Mouse (Mus musculus) T-helper 1 cell (primary cell): ENCODE results near the gene Nbeal2.
"Not testable (repeated sequence)": the region's sequence is repeated elsewhere in the genome, so short reads cannot be mapped to it uniquely, and the experiment has no call there.

Experiments
- in situ Hi-C: fragments of 300-600 bp; cut with MboI, MseI; formaldehyde crosslinking; loops from one replicate; pipeline ENCODE4 v1.15.1; 2025; ENCODE audit warnings: high pct_unique_total_duplicates

Gene Nbeal2

GRCm38 (mm10) chr9:110653655-110654461, at the start of gene Nbeal2:
TSS of gene Nbeal2 (minus strand) at chr9:110654161.
- in situ Hi-C loops: no loop called here

GRCm38 (mm10) chr9:110702848-110703247, 48.9 kb upstream of the Nbeal2 start:
- in situ Hi-C loops: no loop called here

GRCm38 (mm10) chr9:110701114-110702032, 47.4 kb upstream of the Nbeal2 start:
- in situ Hi-C loops: no loop called here

GRCm38 (mm10) chr9:110699574-110699973, 45.6 kb upstream of the Nbeal2 start:
- in situ Hi-C loops: no loop called here

DNA sequence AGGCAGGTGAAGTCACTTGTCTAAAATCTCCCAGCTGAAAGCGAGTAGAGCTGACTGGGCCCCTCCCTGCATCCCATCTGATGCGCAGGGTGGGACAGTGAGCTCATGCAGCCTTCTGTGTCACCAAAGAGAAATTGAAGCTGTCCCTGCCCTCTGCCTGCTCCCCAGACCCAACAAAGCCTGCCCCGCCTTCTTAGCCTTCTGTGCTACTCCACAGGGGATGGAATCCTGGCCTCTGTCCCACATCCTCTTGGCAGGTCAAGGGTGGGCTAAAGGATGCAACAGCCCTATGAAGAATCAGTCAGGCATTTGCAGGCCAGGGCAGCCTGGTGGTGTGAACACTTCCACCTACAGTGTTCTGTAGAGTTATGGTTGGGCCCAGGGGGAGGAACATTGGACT, 43.5 kb upstream of the Nbeal2 start:
- in situ Hi-C loops: no loop called here

DNA sequence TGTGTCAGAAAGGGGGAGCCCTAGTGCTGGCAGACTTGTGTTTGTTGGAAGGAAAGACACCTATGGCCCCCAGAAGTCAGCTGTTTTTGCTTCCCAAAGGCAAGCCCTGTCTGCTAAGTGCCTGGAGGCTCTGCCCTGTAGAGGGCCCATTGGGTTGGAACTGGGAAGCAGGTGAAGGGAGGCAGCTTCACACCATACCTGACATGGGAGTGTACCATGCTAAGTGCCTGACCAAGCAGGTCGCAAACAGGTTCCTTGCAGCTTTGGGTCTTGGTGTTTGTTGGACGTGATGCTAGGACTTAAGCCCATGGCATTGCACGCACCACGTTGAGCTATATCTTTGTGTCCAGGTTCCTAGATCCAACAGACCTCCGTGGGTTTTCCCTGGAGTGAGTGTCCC, 42.5 kb upstream of the Nbeal2 start:
- in situ Hi-C loops: no loop called here

DNA sequence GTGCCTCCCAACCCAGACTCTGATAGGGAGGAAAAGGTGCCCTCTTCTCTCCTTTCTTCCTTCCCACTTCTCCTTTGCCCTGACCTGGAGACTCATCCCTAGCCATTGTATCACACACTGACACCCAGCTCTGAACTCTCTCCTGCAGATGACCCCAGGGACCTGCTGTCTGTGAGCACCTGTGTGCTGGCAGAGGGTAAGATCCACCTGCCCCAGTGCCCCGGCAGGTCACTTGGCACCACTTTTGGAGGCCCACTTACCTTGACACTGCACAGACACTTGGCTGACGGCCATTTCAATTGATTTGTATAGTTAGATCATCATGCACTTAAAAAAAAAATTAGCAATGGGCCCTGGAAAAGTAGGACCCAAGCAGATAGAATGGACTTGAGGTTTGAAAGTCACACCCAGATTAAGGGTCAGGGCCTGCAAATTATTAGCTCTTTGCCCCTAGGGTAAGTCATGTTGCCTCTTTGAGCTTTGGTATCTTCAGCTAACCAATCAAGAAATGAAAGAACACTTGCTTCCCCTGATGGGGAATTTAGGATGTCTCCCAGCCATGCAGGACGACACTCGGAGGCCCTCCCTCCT, 41.3 kb upstream of the Nbeal2 start:
- in situ Hi-C loops: no loop called here

DNA sequence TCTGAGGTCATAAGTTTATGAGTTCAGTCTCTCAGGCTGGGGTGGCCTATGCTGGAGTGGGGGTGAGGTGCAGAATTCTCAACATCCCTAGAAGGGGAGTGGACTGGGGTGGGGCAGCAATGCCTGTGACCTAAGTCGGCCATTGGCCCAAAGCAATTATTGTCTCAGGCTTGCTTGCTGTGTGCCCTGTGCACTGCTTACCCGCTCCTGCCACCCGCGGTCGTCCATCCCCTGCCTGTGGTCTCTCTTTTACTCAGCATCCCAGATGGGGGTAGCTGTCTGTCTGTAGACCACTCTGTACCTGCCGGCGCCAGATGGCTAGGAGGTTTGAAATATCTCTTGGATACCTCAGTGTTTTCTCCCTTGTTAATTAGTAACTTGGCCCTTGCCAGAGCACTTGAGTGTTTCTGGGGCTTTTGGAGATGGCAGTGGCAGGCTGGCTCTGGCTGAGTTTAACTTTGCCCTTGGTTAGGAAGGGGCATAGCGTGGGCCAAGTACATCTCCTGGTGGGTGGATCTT, 35.4 kb upstream of the Nbeal2 start:
- in situ Hi-C loops: no loop called here

- in situ Hi-C loops: no loop called here
Measured at GRCm38 (mm10) chr9:110687846-110688245, 33.9 kb upstream of the Nbeal2 start.

- in situ Hi-C loops: no loop called here
Measured at GRCm38 (mm10) chr9:110687061-110687460, 33.1 kb upstream of the Nbeal2 start.

DNA sequence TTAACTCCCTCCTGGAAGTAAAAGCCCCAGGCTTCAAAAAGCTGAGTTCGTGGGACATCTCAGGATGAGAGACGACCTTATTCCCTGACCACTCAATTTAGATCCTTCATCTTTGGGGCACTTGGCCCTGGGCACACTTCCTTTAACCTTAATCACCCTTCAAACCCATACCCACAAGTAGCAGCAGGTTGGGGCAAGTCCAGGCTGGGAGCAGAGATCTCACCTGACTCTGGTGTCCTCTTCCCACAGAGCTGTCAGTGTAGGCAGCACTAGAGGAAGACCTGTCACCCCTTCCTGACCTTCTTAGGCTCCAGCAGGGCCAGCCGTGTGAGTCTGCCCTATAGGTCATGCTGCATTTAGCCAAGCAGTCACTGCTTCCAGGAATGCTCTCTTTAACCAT, 32.5 kb upstream of the Nbeal2 start:
- in situ Hi-C loops: no loop called here

DNA sequence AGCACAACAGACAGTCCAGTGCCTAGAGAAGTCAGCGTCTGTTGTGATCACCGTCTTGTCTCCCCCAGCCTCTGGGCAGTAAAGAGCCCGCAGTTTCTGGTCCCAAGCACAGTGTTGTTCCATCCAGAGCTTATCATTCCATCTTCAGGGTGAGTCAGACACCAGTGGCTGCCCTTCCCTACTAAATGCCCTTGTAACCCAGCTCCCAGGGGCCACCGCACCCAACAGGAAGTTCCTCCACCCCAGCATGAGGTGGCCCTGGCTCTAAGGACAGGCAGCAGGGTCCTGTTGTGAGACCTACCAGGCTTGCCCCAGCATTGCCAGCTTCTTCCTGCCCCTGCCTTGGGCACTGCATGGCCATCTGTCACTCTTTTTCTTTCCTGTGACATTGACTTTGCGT, 31.6 kb upstream of the Nbeal2 start:
- in situ Hi-C loops: no loop called here

- in situ Hi-C loops: no loop called here
Measured at GRCm38 (mm10) chr9:110685187-110685586, 31.2 kb upstream of the Nbeal2 start.

DNA sequence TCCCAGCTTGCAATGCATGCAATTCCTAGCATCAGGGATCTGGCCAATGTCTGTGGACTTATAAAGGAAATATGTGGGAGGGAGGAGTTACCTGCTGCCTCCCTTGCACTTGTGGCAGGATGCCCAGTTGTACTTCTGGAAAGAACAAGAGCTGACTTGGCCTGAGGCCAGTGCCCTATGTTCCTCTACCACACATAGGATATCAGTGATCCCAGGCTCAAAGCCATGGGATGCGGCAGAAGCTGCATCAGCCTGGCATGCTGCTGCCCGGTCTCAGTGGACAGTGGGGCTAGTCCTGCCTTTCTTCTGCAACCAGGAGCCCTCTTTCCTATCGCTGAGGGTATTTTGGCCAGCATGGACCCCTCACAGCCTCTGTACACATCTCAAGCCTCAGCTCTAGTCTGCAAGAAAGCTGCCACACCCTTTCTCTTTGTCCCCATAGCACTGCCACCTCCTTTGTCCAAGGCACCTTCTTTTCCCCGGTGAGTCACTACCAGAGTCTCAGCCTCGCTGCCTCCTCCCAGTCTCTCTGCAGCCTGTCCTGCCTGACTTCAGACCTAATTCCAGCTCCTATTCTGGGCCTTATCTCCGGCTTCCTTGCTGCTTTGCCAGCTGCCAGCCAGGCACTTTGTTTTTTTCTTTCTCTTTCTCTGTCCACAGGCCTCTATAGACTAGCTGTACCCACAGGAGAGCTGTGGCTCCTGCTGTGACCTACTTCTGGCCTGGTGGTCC, 30.3 kb upstream of the Nbeal2 start:
- in situ Hi-C loops: no loop called here

DNA sequence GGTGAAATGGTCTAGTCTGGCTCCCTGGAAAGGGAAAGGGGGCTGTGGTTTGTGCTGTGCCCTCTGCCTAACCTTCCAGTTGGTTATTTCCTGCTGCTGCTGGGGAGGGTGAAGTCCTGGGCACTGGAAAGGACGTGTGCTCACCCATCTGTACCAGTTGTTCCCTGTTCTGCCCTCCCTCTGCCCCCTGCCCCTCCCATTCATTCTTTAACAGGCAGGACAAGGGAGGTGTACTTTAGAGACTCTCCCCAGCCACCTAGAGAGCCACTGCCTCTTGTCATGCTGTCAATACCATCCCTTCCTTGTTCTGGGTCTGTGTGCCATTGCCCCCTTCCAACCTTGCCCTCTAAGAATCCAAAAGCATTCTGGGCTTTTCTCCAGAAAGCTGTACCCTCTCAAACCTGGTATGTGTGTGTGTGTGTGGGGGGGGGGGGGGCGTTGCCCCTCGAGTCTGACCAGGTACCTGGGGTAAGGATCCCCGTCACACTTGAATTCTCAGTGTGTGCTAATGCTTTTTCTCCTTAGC, 29.7 kb upstream of the Nbeal2 start:
- in situ Hi-C loops: no loop called here

GRCm38 (mm10) chr9:110682697-110683096, 28.7 kb upstream of the Nbeal2 start:
- in situ Hi-C loops: not testable (repeated sequence)

DNA sequence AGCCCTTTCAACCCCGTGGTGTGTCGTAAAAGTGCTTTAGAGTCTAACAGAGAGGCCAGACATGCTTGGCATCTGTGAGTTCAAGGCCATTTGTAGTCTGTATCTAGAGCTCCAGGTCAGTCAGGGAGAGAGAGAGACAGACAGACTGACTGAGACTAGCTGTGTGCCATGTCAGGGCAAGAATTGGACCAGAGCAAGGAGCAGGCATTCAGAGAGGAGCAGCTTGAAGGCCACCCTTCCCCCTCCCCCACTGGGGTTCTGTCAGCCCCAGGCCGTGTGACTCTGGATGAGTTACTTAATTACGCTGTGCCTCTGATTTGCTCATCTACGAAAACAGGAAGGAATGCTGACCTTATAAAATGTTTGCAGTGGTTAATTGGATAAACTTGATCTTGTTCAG, 28.3 kb upstream of the Nbeal2 start:
- in situ Hi-C loops: no loop called here

GRCm38 (mm10) chr9:110681817-110682216, 27.9 kb upstream of the Nbeal2 start:
- in situ Hi-C loops: no loop called here

DNA sequence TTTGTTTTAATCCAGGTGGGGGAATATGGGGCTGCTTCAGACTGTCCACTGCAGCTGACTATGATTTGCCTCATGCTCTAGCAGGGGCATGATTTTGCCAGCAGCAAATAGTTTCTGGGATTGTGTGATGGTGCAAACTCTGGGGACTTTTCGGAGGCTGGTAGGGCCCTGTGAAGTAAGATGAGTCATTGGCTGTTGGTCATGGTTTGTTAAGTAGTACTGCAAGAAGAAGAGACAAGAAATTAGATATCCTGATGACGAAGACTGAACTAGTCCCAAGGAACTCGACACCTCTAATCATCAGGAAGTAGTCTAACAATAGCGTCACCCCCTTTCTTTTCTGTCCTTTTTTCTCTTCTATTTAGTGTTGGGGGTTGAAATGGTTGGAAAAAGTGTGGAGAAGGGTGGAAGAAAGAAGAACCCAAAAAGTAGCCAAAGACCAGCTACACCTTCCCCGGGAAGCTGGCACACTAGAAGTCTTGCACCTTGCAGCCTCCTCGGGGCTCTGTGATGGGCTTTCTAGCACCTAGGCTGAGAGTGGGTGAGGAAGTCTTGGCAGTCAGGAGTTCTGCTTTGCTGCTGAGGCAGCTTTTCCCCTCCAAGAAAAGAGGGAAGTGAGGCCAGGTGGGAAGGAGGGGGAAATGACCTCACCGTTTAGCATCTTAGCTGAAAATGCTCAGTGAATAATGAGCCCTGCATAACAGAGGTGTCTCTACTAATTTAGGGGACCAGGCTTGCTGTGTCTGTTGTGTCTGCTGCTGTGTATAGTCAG, 27.0 kb upstream of the Nbeal2 start:
- in situ Hi-C loops: no loop called here

DNA sequence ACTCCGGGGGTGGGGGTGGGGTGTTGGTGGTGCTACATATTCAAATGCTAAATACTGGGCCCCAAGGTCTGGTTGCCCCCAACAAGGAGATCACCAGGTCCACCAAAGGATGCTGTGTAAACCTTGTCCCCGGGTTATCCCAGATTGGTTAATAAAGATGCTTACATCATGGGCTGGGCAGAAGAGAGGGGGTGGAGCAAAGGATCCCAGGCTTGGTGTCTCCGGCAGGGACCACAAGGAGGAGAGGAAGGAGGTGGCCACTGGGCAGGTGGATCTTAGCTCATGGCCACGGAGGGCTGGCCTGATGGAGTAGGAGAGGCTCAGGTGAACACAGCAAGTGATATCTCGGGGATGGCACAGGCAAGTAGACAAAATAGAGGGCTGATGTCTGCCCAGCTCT, 24.9 kb upstream of the Nbeal2 start:
- in situ Hi-C loops: no loop called here
